Mouse (Mus musculus) stomach, embryonic 15.5 days (tissue): Measurements from ENCODE around the gene Itk. TPM values are rescaled to one million over a fixed set of nuclear protein-coding genes. Genes with fewer than 3 reads are reported as not detected.
"Not testable (repeated sequence)": the region's sequence is repeated elsewhere in the genome, so short reads cannot be mapped to it uniquely, and the experiment has no call there.

Source experiments
- ATAC-seq: fragments of 200-750 bp; cut with Nextera tagmentation; 2 replicates; pipeline ENCODE4 v1.8.0; 2017; ENCODE audit warnings: low read depth, moderate number of reproducible peaks, moderate TSS enrichment; ENCODE audit not compliant: insufficient read depth, low FRiP score
- H3K27ac ChIP-seq: fragments of 300-500 bp; sonication (generic); 2 replicates; pipeline ENCODE4 v1.5.1; 2015; ENCODE audit warnings: mild to moderate bottlenecking, inconsistent platforms
- H3K27me3 ChIP-seq: fragments of 300-500 bp; sonication (generic); replicated peaks from 2 replicates; pipeline ENCODE4 v1.6.1; 2015; ENCODE audit warnings: inconsistent platforms
- H3K36me3 ChIP-seq: fragments of 300-500 bp; sonication (generic); 2 replicates; pipeline ENCODE4 v1.6.1; 2015; ENCODE audit warnings: inconsistent platforms
- H3K4me1 ChIP-seq: fragments of 300-500 bp; sonication (generic); 2 replicates; pipeline ENCODE4 v1.6.1; 2015; ENCODE audit warnings: inconsistent platforms
- H3K4me2 ChIP-seq: fragments of 300-500 bp; sonication (generic); 2 replicates; pipeline ENCODE4 v1.6.1; 2015; ENCODE audit warnings: mild to moderate bottlenecking, inconsistent platforms
- H3K4me3 ChIP-seq: fragments of 300-500 bp; sonication (generic); replicated peaks from 2 replicates; pipeline ENCODE4 v1.5.1; 2015; ENCODE audit warnings: inconsistent platforms
- H3K9ac ChIP-seq: fragments of 300-500 bp; sonication (generic); 2 replicates; pipeline ENCODE4 v1.6.1; 2015; ENCODE audit warnings: inconsistent platforms
- H3K9me3 ChIP-seq: fragments of 300-500 bp; sonication (generic); 2 replicates; pipeline ENCODE4 v1.6.1; 2016; ENCODE audit warnings: inconsistent platforms
- WGBS: fragments of 180-500 bp; shearing (Covaris S2); methylation state at CpG from one replicate; pipeline ENCODE4 v1.1.7; 2015; 5-methylcytosine and 5-hydroxymethylcytosine counted together
- polyA plus RNA-seq: library from polyadenylated mRNA; unstranded; fragments of >200 nt; fragmentation: Nextera tagmentation; extraction: Ambion mirVana; gene quantifications from 2 replicates; pipeline ENCODE4 v1.2.1, GENCODE M21; 2015

Gene Itk
- 0.22 and 0.26 TPM in 2 replicates for polyA plus RNA-seq

GRCm38 (mm10) chr11:46389336-46390117, at the start of gene Itk:
Itk (minus strand) TSS chr11:46389515.
- H3K4me3 ChIP-seq: no peak within 1 kb of the TSS
- no peak within 1 kb of the TSS for H3K9ac ChIP-seq
- no peak for ATAC-seq
- no peaks in the 10 kb centered on the region for H3K4me1 ChIP-seq
- H3K27ac ChIP-seq: no peak within 1 kb of the TSS
- no peaks in the 10 kb centered on the region for H3K27me3 ChIP-seq
- H3K4me2 ChIP-seq: no peak within 1 kb of the TSS
- no peaks in the 10 kb centered on the region for H3K36me3 ChIP-seq
- WGBS: 75% methylated on average over 13 of the region's 13 CpGs
- no peaks in the 10 kb centered on the region for H3K9me3 ChIP-seq

GRCm38 (mm10) chr11:46437459-46438000, 48.2 kb upstream of the Itk start:
- H3K4me1 ChIP-seq: 0 out of 2 replicates have a peak, but pooled peaks cover 2% of the 10 kb centered on the region
- H3K4me2 ChIP-seq: peak overlapping the region; percentile 77
- peak overlapping the region; percentile 95 for H3K9ac ChIP-seq
- H3K9me3 ChIP-seq: no peaks in the 10 kb centered on the region
- 1% methylated on average over 23 of the region's 23 CpGs for WGBS
- no peaks in the 10 kb centered on the region for H3K27me3 ChIP-seq
- no peak for ATAC-seq
- peak overlapping the region; percentile 97 for H3K4me3 ChIP-seq
- H3K36me3 ChIP-seq: peaks cover 14% of the 10 kb centered on the region; the same call in 1 of the 2 replicates
- H3K27ac ChIP-seq: peak overlapping the region; percentile 95

GRCm38 (mm10) chr11:46436760-46437458, 47.6 kb upstream of the Itk start, which contains the start of gene Med7:
Med7 (plus strand) TSS chr11:46436925.
- Histone ChIP-seq H3K4me1 (0 out of 2 replicates have a peak, but pooled peaks cover 2% of the 10 kb centered on the region), H3K27ac (peak within 1 kb of the TSS; percentile 95), H3K36me3 (peaks cover 12% of the 10 kb centered on the region; the same call in 1 of the 2 replicates), H3K9ac (peak within 1 kb of the TSS; percentile 95), H3K4me3 (peak within 1 kb of the TSS; percentile 97), H3K27me3 (no peaks in the 10 kb centered on the region), H3K9me3 (no peaks in the 10 kb centered on the region), H3K4me2 (peak within 1 kb of the TSS; percentile 77)
- ATAC-seq: peak; percentile 99
- under 1% methylated on average over 58 of the region's 59 CpGs for WGBS

- ATAC-seq: no peak
- Histone ChIP-seq H3K9me3 (no peaks in the 10 kb centered on the region), H3K4me2 (no peak overlapping the region), H3K27me3 (no peaks in the 10 kb centered on the region), H3K4me1 (0 out of 2 replicates have a peak, but pooled peaks cover 2% of the 10 kb centered on the region), H3K36me3 (0 out of 2 replicates have a peak, but pooled peaks cover 4% of the 10 kb centered on the region), H3K27ac (no peak overlapping the region), H3K4me3 (no peak overlapping the region), H3K9ac (no peak overlapping the region)
Observed at GRCm38 (mm10) chr11:46435363-46435762, 46.0 kb upstream of the Itk start.

GRCm38 (mm10) chr11:46431129-46431528, 41.8 kb upstream of the Itk start:
- no peaks in the 10 kb centered on the region for H3K27me3 ChIP-seq
- no peak overlapping the region for H3K27ac ChIP-seq
- H3K9ac ChIP-seq: no peak overlapping the region
- no peaks in the 10 kb centered on the region for H3K4me1 ChIP-seq
- no peaks in the 10 kb centered on the region for H3K9me3 ChIP-seq
- ATAC-seq: peak; percentile 60
- no peaks in the 10 kb centered on the region for H3K36me3 ChIP-seq
- 18% methylated on average over 3 of the region's 3 CpGs for WGBS
- no peak overlapping the region for H3K4me2 ChIP-seq
- no peak overlapping the region for H3K4me3 ChIP-seq

GRCm38 (mm10) chr11:46430123-46430522, 40.8 kb upstream of the Itk start:
- Histone ChIP-seq H3K9ac (no peak overlapping the region), H3K27ac (no peak overlapping the region), H3K27me3 (no peaks in the 10 kb centered on the region), H3K4me1 (no peaks in the 10 kb centered on the region), H3K4me2 (no peak overlapping the region), H3K4me3 (no peak overlapping the region), H3K9me3 (no peaks in the 10 kb centered on the region), H3K36me3 (no peaks in the 10 kb centered on the region)
- 90% methylated on average over 2 of the region's 2 CpGs for WGBS
- ATAC-seq: no peak

- not testable (repeated sequence) for H3K4me2 ChIP-seq, H3K27me3 ChIP-seq, ATAC-seq, H3K4me1 ChIP-seq, H3K4me3 ChIP-seq, H3K9ac ChIP-seq, H3K9me3 ChIP-seq, H3K36me3 ChIP-seq, H3K27ac ChIP-seq
- WGBS: 44% methylated on average over 4 of the region's 4 CpGs
Observed at GRCm38 (mm10) chr11:46428131-46428530, 38.8 kb upstream of the Itk start.

GRCm38 (mm10) chr11:46421086-46421888, 32.0 kb upstream of the Itk start:
- WGBS: 73% methylated on average over 8 of the region's 8 CpGs
- no peak for ATAC-seq

GRCm38 (mm10) chr11:46418860-46419259, 29.5 kb upstream of the Itk start:
- Histone ChIP-seq H3K36me3 (no peaks in the 10 kb centered on the region), H3K4me1 (no peaks in the 10 kb centered on the region), H3K4me3 (no peak overlapping the region), H3K9me3 (no peaks in the 10 kb centered on the region), H3K27me3 (no peaks in the 10 kb centered on the region), H3K27ac (no peak overlapping the region), H3K4me2 (no peak overlapping the region), H3K9ac (no peak overlapping the region)
- no peak for ATAC-seq
- 73% methylated on average over 5 of the region's 5 CpGs for WGBS

More at GRCm38 (mm10) chr11:46421086-46421888, 32.0 kb upstream of the Itk start:
- Histone ChIP-seq H3K36me3 (no peaks in the 10 kb centered on the region), H3K4me1 (no peaks in the 10 kb centered on the region), H3K27me3 (no peaks in the 10 kb centered on the region), H3K4me2 (no peak overlapping the region), H3K27ac (no peak overlapping the region), H3K9ac (no peak overlapping the region), H3K9me3 (no peaks in the 10 kb centered on the region), H3K4me3 (no peak overlapping the region)

GRCm38 (mm10) chr11:46418438-46418837, 29.1 kb upstream of the Itk start:
- no peak overlapping the region for H3K9ac ChIP-seq
- H3K27me3 ChIP-seq: no peaks in the 10 kb centered on the region
- H3K27ac ChIP-seq: no peak overlapping the region
- H3K4me2 ChIP-seq: no peak overlapping the region
- no peaks in the 10 kb centered on the region for H3K4me1 ChIP-seq
- H3K9me3 ChIP-seq: no peaks in the 10 kb centered on the region
- WGBS: 35% methylated on average over 1 of the region's 1 CpGs
- no peak overlapping the region for H3K4me3 ChIP-seq
- ATAC-seq: no peak
- no peaks in the 10 kb centered on the region for H3K36me3 ChIP-seq

GRCm38 (mm10) chr11:46410018-46410563, 20.8 kb upstream of the Itk start:
- Histone ChIP-seq H3K36me3 (no peaks in the 10 kb centered on the region), H3K9ac (no peak overlapping the region), H3K27me3 (no peaks in the 10 kb centered on the region), H3K4me2 (no peak overlapping the region), H3K4me1 (no peaks in the 10 kb centered on the region), H3K9me3 (no peaks in the 10 kb centered on the region), H3K27ac (no peak overlapping the region), H3K4me3 (no peak overlapping the region)
- WGBS: 42% methylated on average over 2 of the region's 2 CpGs
- peak; percentile 60; the same call in 1 of the 2 replicates for ATAC-seq
